Mouse (Mus musculus): ENCODE results near the gene Erbb2.

- TF ChIP-seq CTCF (IDR thresholded peaks at IDR 0.05; ENCODE audit: low read depth, low read length) (no peak), POLR2A (IDR thresholded peaks at IDR 0.05; ENCODE audit: borderline replicate concordance, low read depth, low read length) (no peak)
These were observed 31.4 kb downstream of the Erbb2 start for GRCm38 (mm10) chr11:98443688-98444087.

All from bone marrow macrophage, adult 2 months (primary cell).